Mouse (Mus musculus): ENCODE data around the gene Fap. TPM values are rescaled to one million over a fixed set of nuclear protein-coding genes. Genes with fewer than 3 reads are reported as not detected.

The Fap gene
- total RNA-seq, 1 experiment = not detected

- no peak for DNase-seq (ENCODE audit: low read depth, low spot score)
- Histone ChIP-seq H3K4me1 (ENCODE audit: control insufficient read depth in 2 of 2, insufficient read depth in 2 of 2, low read length in 2 of 2, poor library complexity in 1 of 2) (no peaks in the 10 kb centered on the region), H3K36me3 (ENCODE audit: control insufficient read depth, insufficient read depth, low read length, poor library complexity, severe bottlenecking) (no peaks in the 10 kb centered on the region), H3K27ac (ENCODE audit: insufficient read depth, low read depth, low read length, poor library complexity, severe bottlenecking) (no peak overlapping the region), H3K4me3 (ENCODE audit: insufficient read depth in 1 of 2, low read depth in 1 of 2, low read length in 2 of 2, poor library complexity in 1 of 2, severe bottlenecking in 1 of 2) (no peak overlapping the region), H3K9me3 (ENCODE audit: control insufficient read depth, insufficient read depth, low read depth, low read length) (no peaks in the 10 kb centered on the region), H3K9ac (ENCODE audit: insufficient read depth, low read depth, low read length, poor library complexity, severe bottlenecking) (no peak overlapping the region)
- TF ChIP-seq ZC3H11A (IDR thresholded peaks at IDR 0.05; ENCODE audit: borderline replicate concordance, low read depth, low read length) (no peak), ZNF384 (IDR thresholded peaks at IDR 0.05; ENCODE audit: low read depth, low read length) (0 out of 2 replicates have a peak, but pooled peaks have one; percentile 37)
- in situ Hi-C loops (cut with MboI; ENCODE audit: low sequenced_read_pairs in 2 of 2, unreplicated experiment in 2 of 2) = loop anchor here in 1 of 2 experiments (25.0 kb wide), 1 partner anchor 472 kb away; no protein-coding TSS in a partner anchor
Observed at GRCm38 (mm10) chr2:62459241-62460174, 114.4 kb downstream of the Fap start.

- Histone ChIP-seq H3K9me3 (ENCODE audit: control insufficient read depth, insufficient read depth, low read depth, low read length) (no peaks in the 10 kb centered on the region), H3K36me3 (ENCODE audit: control insufficient read depth, insufficient read depth, low read length, poor library complexity, severe bottlenecking) (no peaks in the 10 kb centered on the region), H3K4me3 (ENCODE audit: insufficient read depth in 1 of 2, low read depth in 1 of 2, low read length in 2 of 2, poor library complexity in 1 of 2, severe bottlenecking in 1 of 2) (no peak overlapping the region), H3K4me1 (ENCODE audit: control insufficient read depth in 2 of 2, insufficient read depth in 2 of 2, low read length in 2 of 2, poor library complexity in 1 of 2) (no peaks in the 10 kb centered on the region), H3K27ac (ENCODE audit: insufficient read depth, low read depth, low read length, poor library complexity, severe bottlenecking) (no peak overlapping the region), H3K9ac (ENCODE audit: insufficient read depth, low read depth, low read length, poor library complexity, severe bottlenecking) (no peak overlapping the region)
- DNase-seq (ENCODE audit: low read depth, low spot score) = peak; percentile 20
- TF ChIP-seq MAFK (IDR thresholded peaks at IDR 0.05; ENCODE audit: insufficient read depth, low read depth, low read length) (no peak), CHD2 (IDR thresholded peaks at IDR 0.05; ENCODE audit: low read depth, low read length) (no peak), ZC3H11A (IDR thresholded peaks at IDR 0.05; ENCODE audit: borderline replicate concordance, low read depth, low read length) (peak; percentile 78), HCFC1 (IDR thresholded peaks at IDR 0.05; ENCODE audit: borderline replicate concordance, insufficient read depth, low read length) (no peak), ZNF384 (IDR thresholded peaks at IDR 0.05; ENCODE audit: low read depth, low read length) (peak; percentile 89)
- in situ Hi-C loops (cut with MboI; ENCODE audit: low sequenced_read_pairs in 2 of 2, unreplicated experiment in 2 of 2) = loop anchor here in 1 of 2 experiments (25.0 kb wide), 1 partner anchor 471 kb away; no protein-coding TSS in a partner anchor
Observed at GRCm38 (mm10) chr2:62458070-62458469, 115.8 kb downstream of the Fap start.

GRCm38 (mm10) chr2:62454991-62455390 is 118.9 kb downstream of the Fap start:
- H3K4me1 ChIP-seq (ENCODE audit: control insufficient read depth in 2 of 2, insufficient read depth in 2 of 2, low read length in 2 of 2, poor library complexity in 1 of 2) = no peaks in the 10 kb centered on the region
- TF ChIP-seq HCFC1 (IDR thresholded peaks at IDR 0.05; ENCODE audit: borderline replicate concordance, insufficient read depth, low read length) = no peak
- no peak for TF ChIP-seq MAFK (IDR thresholded peaks at IDR 0.05; ENCODE audit: insufficient read depth, low read depth, low read length)
- TF ChIP-seq ZC3H11A (IDR thresholded peaks at IDR 0.05; ENCODE audit: borderline replicate concordance, low read depth, low read length) = no peak
- TF ChIP-seq ZNF384 (IDR thresholded peaks at IDR 0.05; ENCODE audit: low read depth, low read length) = no peak
- TF ChIP-seq CHD2 (IDR thresholded peaks at IDR 0.05; ENCODE audit: low read depth, low read length) = no peak
- no peak overlapping the region for H3K27ac ChIP-seq (ENCODE audit: insufficient read depth, low read depth, low read length, poor library complexity, severe bottlenecking)
- no peaks in the 10 kb centered on the region for H3K36me3 ChIP-seq (ENCODE audit: control insufficient read depth, insufficient read depth, low read length, poor library complexity, severe bottlenecking)
- H3K9me3 ChIP-seq (ENCODE audit: control insufficient read depth, insufficient read depth, low read depth, low read length) = no peaks in the 10 kb centered on the region
- H3K9ac ChIP-seq (ENCODE audit: insufficient read depth, low read depth, low read length, poor library complexity, severe bottlenecking) = no peak overlapping the region
- in situ Hi-C loops (cut with MboI; ENCODE audit: low sequenced_read_pairs in 2 of 2, unreplicated experiment in 2 of 2) = loop anchor here in 1 of 2 experiments (25.0 kb wide), 1 partner anchor 468 kb away; no protein-coding TSS in a partner anchor
- DNase-seq (ENCODE audit: low read depth, low spot score) = no peak
- no peak overlapping the region for H3K4me3 ChIP-seq (ENCODE audit: insufficient read depth in 1 of 2, low read depth in 1 of 2, low read length in 2 of 2, poor library complexity in 1 of 2, severe bottlenecking in 1 of 2)

GRCm38 (mm10) chr2:62454033-62454432 is 119.8 kb downstream of the Fap start:
- H3K9me3 ChIP-seq (ENCODE audit: control insufficient read depth, insufficient read depth, low read depth, low read length) = no peaks in the 10 kb centered on the region
- no peaks in the 10 kb centered on the region for H3K4me1 ChIP-seq (ENCODE audit: control insufficient read depth in 2 of 2, insufficient read depth in 2 of 2, low read length in 2 of 2, poor library complexity in 1 of 2)
- H3K9ac ChIP-seq (ENCODE audit: insufficient read depth, low read depth, low read length, poor library complexity, severe bottlenecking) = no peak overlapping the region
- no peak overlapping the region for H3K27ac ChIP-seq (ENCODE audit: insufficient read depth, low read depth, low read length, poor library complexity, severe bottlenecking)
- H3K4me3 ChIP-seq (ENCODE audit: insufficient read depth in 1 of 2, low read depth in 1 of 2, low read length in 2 of 2, poor library complexity in 1 of 2, severe bottlenecking in 1 of 2) = no peak overlapping the region
- in situ Hi-C loops (cut with MboI; ENCODE audit: low sequenced_read_pairs in 2 of 2, unreplicated experiment in 2 of 2) = loop anchor here in 1 of 2 experiments (25.0 kb wide), 1 partner anchor 467 kb away; no protein-coding TSS in a partner anchor
- DNase-seq (ENCODE audit: low read depth, low spot score) = no peak
- no peak for TF ChIP-seq ZNF384 (IDR thresholded peaks at IDR 0.05; ENCODE audit: low read depth, low read length)
- H3K36me3 ChIP-seq (ENCODE audit: control insufficient read depth, insufficient read depth, low read length, poor library complexity, severe bottlenecking) = no peaks in the 10 kb centered on the region

Other genes with a start within 250 kb of the Fap start
- 24.7 and 26.1 TPM in 2 replicates for gene Dpp4, start 161.8 kb downstream of the Fap start, total RNA-seq (2012; rRNA removed)
- not detected in 2 replicates for gene Gcg, start 90.4 kb downstream of the Fap start, total RNA-seq (2012; rRNA removed)
- 0.11 and 0.13 TPM in 2 replicates for gene Ifih1, start 72.2 kb upstream of the Fap start, total RNA-seq (2012; rRNA removed)
- 11.5 and 11.8 TPM in 2 replicates for gene Gca, start 90.2 kb upstream of the Fap start, total RNA-seq (2012; rRNA removed)